Mouse (Mus musculus): Measurements from ENCODE around the gene Unc13d. TPM values are rescaled to one million over a fixed set of nuclear protein-coding genes. Genes with fewer than 3 reads are reported as not detected.

Gene Unc13d
- polyA plus RNA-seq, 1 experiment, result 7.1 TPM

GRCm38 (mm10) chr11:116110540-116110939 is 32.8 kb upstream of the Unc13d start:
- Histone ChIP-seq H3K4me3 (ENCODE audit: low read depth, low read length) (peak overlapping the region; percentile 80), H3K4me1 (ENCODE audit: control insufficient read depth, insufficient read depth, insufficient read length, low read length) (peaks cover 21% of the 10 kb centered on the region), H3K27ac (ENCODE audit: insufficient read depth, low read depth, low read length) (peak overlapping the region; percentile 83), H3K27me3 (ENCODE audit: control insufficient read depth, insufficient read depth, low read length) (peaks cover 18% of the 10 kb centered on the region), H3K36me3 (ENCODE audit: control insufficient read depth, insufficient read depth, low read length) (no peaks in the 10 kb centered on the region)
- 44% methylated on average over 10 of the region's 10 CpGs for WGBS
- TF ChIP-seq CTCF (IDR thresholded peaks at IDR 0.05; ENCODE audit: extremely low read depth, insufficient read length, insufficient replicate concordance, low read depth, low read length), result no peak
- no peak for TF ChIP-seq POLR2A (IDR thresholded peaks at IDR 0.05; ENCODE audit: low read depth, low read length)

DNA sequence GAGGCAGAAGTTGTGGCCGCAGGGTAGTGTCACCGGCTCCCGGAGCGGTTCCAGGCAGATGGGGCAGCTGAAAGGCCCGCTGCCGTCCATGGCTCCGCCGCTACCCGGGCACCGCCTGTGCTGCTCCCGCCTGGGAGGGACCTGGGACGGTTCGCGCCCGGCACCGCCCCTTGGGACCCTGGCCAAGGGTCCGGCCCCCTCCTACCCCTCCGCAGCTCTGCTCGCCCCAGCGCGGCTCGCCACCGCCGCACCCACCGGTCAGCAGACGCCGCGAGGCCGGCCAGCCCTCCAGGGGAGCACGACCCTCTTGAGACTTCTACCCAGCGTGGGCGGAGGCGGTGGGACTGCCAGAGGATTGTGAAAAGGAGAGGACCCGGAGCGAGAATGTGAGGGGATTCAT is 32.4 kb upstream of the Unc13d start:
- Histone ChIP-seq H3K36me3 (ENCODE audit: control insufficient read depth, insufficient read depth, low read length) (no peaks in the 10 kb centered on the region), H3K4me1 (ENCODE audit: control insufficient read depth, insufficient read depth, insufficient read length, low read length) (peaks cover 21% of the 10 kb centered on the region), H3K4me3 (ENCODE audit: low read depth, low read length) (peak overlapping the region; percentile 80), H3K27ac (ENCODE audit: insufficient read depth, low read depth, low read length) (peak overlapping the region; percentile 83), H3K27me3 (ENCODE audit: control insufficient read depth, insufficient read depth, low read length) (peaks cover 18% of the 10 kb centered on the region)
- no peak for TF ChIP-seq CTCF (IDR thresholded peaks at IDR 0.05; ENCODE audit: extremely low read depth, insufficient read length, insufficient replicate concordance, low read depth, low read length)
- TF ChIP-seq POLR2A (IDR thresholded peaks at IDR 0.05; ENCODE audit: low read depth, low read length), result peak; percentile 34; the same call in 1 of the 2 replicates
- WGBS, result 3% methylated on average over 35 of the region's 35 CpGs

DNA sequence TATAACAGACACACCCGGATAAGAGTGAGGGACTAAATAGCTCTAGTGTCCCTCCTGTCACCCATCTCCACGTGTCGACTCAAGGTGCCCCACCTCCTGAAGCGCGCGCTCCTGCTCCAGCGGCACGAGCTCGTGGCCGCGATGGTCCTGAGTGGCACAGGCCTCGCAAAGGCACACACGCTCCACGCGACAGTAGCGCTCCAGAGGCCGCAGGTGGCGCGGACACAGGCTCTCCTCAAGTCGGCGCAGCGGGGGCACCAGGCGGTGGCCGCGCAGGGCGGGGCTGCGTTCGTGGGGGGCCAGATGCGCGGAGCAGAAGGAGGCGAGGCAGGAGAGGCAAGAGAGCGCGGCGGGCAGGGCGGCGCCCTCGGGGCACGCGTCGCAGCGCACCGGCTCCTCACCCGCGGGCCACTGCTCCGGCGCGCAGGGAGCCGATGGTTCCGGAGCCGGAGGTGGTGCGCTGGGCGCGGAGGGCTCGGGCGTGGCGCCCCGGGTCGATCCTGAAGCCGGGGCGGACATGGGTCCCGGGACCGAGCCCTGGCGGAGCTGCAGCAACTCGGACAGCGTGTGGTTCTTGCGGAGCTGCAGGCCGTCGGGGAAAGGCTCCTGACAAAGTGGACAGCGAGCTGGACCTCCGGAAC is 31.8 kb upstream of the Unc13d start:
- peak overlapping the region; percentile 82 for H3K27ac ChIP-seq (ENCODE audit: insufficient read depth, low read depth, low read length)
- H3K27me3 ChIP-seq (ENCODE audit: control insufficient read depth, insufficient read depth, low read length), result peaks cover 18% of the 10 kb centered on the region
- H3K36me3 ChIP-seq (ENCODE audit: control insufficient read depth, insufficient read depth, low read length), result no peaks in the 10 kb centered on the region
- peaks cover 21% of the 10 kb centered on the region for H3K4me1 ChIP-seq (ENCODE audit: control insufficient read depth, insufficient read depth, insufficient read length, low read length)
- under 1% methylated on average over 70 of the region's 70 CpGs for WGBS
- TF ChIP-seq CTCF (IDR thresholded peaks at IDR 0.05; ENCODE audit: extremely low read depth, insufficient read length, insufficient replicate concordance, low read depth, low read length) (no peak), POLR2A (IDR thresholded peaks at IDR 0.05; ENCODE audit: low read depth, low read length) (no peak)
- H3K4me3 ChIP-seq (ENCODE audit: low read depth, low read length), result peak overlapping the region; percentile 80

- Histone ChIP-seq H3K4me1 (ENCODE audit: control insufficient read depth, insufficient read depth, insufficient read length, low read length) (peaks cover 26% of the 10 kb centered on the region), H3K4me3 (ENCODE audit: low read depth, low read length) (peak overlapping the region; percentile 80), H3K27me3 (ENCODE audit: control insufficient read depth, insufficient read depth, low read length) (peaks cover 18% of the 10 kb centered on the region), H3K27ac (ENCODE audit: insufficient read depth, low read depth, low read length) (peak overlapping the region; percentile 82), H3K36me3 (ENCODE audit: control insufficient read depth, insufficient read depth, low read length) (no peaks in the 10 kb centered on the region)
- TF ChIP-seq POLR2A (IDR thresholded peaks at IDR 0.05; ENCODE audit: low read depth, low read length) (no peak), CTCF (IDR thresholded peaks at IDR 0.05; ENCODE audit: extremely low read depth, insufficient read length, insufficient replicate concordance, low read depth, low read length) (no peak)
- 10% methylated on average over 23 of the region's 23 CpGs for WGBS
Observed at GRCm38 (mm10) chr11:116108464-116109137, 30.8 kb upstream of the Unc13d start.

DNA sequence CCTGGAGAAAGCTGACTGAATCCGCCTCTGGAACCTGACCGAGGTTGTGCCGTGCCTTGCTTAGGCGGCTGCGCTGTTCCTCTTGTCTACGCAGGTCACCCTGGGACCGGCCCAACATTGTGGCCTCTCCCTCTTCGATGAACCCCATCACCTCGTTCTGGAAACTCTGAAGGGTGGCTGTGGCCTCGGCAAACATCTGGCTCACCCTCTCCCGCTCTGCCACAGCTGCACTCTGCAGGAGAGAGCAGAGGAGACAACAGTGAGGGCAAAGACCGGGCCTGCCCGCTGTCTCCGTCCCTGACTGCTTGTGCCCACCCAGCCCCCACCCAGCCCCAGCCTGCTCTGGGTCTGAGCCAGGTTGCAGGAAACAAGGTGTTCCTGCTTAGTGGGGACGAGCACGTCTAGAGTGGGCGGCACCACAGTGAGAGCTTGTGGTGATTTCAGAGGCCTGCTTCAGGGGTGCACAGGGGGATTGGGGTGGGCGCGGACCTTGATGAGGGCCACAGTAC is 30.1 kb upstream of the Unc13d start:
- WGBS, result 16% methylated on average over 19 of the region's 19 CpGs
- TF ChIP-seq POLR2A (IDR thresholded peaks at IDR 0.05; ENCODE audit: low read depth, low read length) (no peak), CTCF (IDR thresholded peaks at IDR 0.05; ENCODE audit: extremely low read depth, insufficient read length, insufficient replicate concordance, low read depth, low read length) (no peak)

GRCm38 (mm10) chr11:116106963-116107776 is 29.4 kb upstream of the Unc13d start:
- H3K27me3 ChIP-seq (ENCODE audit: control insufficient read depth, insufficient read depth, low read length), result peaks cover 18% of the 10 kb centered on the region
- H3K27ac ChIP-seq (ENCODE audit: insufficient read depth, low read depth, low read length), result no peak overlapping the region
- peaks cover 28% of the 10 kb centered on the region for H3K4me1 ChIP-seq (ENCODE audit: control insufficient read depth, insufficient read depth, insufficient read length, low read length)
- WGBS, result 54% methylated on average over 14 of the region's 14 CpGs
- H3K4me3 ChIP-seq (ENCODE audit: low read depth, low read length), result peak overlapping the region; percentile 80
- no peaks in the 10 kb centered on the region for H3K36me3 ChIP-seq (ENCODE audit: control insufficient read depth, insufficient read depth, low read length)
- no peak for TF ChIP-seq POLR2A (IDR thresholded peaks at IDR 0.05; ENCODE audit: low read depth, low read length)
- TF ChIP-seq CTCF (IDR thresholded peaks at IDR 0.05; ENCODE audit: extremely low read depth, insufficient read length, insufficient replicate concordance, low read depth, low read length), result no peak

More for the DNA sequence above, 30.1 kb upstream of the Unc13d start:
- H3K27me3 ChIP-seq (ENCODE audit: control insufficient read depth, insufficient read depth, low read length), result peaks cover 18% of the 10 kb centered on the region
- peaks cover 28% of the 10 kb centered on the region for H3K4me1 ChIP-seq (ENCODE audit: control insufficient read depth, insufficient read depth, insufficient read length, low read length)
- no peaks in the 10 kb centered on the region for H3K36me3 ChIP-seq (ENCODE audit: control insufficient read depth, insufficient read depth, low read length)
- peak overlapping the region; percentile 80 for H3K4me3 ChIP-seq (ENCODE audit: low read depth, low read length)
- peak overlapping the region; percentile 82; the same call in 1 of the 2 replicates for H3K27ac ChIP-seq (ENCODE audit: insufficient read depth, low read depth, low read length)
